Mouse (Mus musculus): ENCODE data around the gene Pigk. TPM values are rescaled to one million over a fixed set of nuclear protein-coding genes. Genes with fewer than 3 reads are reported as not detected.

Pigk gene
- polyA plus RNA-seq, 1 experiment from 2014 or later, result 42.4 TPM

DNA sequence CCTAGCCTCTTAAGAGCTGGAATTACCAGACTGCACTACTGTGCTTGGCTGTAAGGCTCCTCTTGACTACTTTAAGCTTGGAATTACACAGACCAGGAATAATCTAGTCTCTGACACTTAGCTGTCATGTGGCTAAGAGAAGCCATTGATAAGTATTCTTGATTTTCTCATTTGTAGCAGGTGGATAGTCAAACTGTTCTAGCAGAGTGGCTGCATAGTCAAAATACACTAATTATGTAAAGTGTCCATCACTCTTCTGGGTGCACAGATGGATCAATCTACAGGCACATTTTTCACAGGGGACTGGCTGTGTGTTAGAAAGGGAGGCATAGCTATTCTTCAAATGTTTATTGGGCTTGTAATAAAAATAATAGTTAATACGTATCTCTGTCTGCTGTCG, 276.9 kb downstream of the Pigk start:
- no peaks in the 10 kb centered on the region for H3K27me3 ChIP-seq (ENCODE audit: control insufficient read depth, insufficient read depth, low read length)
- H3K9ac ChIP-seq (ENCODE audit: low read length), result no peak overlapping the region
- WGBS, result 85% methylated on average over 2 of the region's 2 CpGs
- H3K4me3 ChIP-seq (ENCODE audit: low read depth, low read length), result no peak overlapping the region
- H3K4me1 ChIP-seq (ENCODE audit: control insufficient read depth, insufficient read depth, low read length), result no peaks in the 10 kb centered on the region
- no peak for ATAC-seq (ENCODE audit: insufficient read depth, low FRiP score, low TSS enrichment)
- no peak overlapping the region for H3K4me2 ChIP-seq (ENCODE audit: low read depth)
- no peak overlapping the region for H3K27ac ChIP-seq (ENCODE audit: low read depth, low read length)
- no peak for DNase-seq (ENCODE audit: low spot score)
- H3K9me3 ChIP-seq (ENCODE audit: control insufficient read depth, low read length), result no peaks in the 10 kb centered on the region
- no peaks in the 10 kb centered on the region for H3K36me3 ChIP-seq (ENCODE audit: control insufficient read depth, insufficient read depth, low read length)

- no peaks in the 10 kb centered on the region for H3K36me3 ChIP-seq (ENCODE audit: control insufficient read depth, insufficient read depth, low read length)
Measured at GRCm38 (mm10) chr3:152993608-152994007, 279.7 kb downstream of the Pigk start.

DNA sequence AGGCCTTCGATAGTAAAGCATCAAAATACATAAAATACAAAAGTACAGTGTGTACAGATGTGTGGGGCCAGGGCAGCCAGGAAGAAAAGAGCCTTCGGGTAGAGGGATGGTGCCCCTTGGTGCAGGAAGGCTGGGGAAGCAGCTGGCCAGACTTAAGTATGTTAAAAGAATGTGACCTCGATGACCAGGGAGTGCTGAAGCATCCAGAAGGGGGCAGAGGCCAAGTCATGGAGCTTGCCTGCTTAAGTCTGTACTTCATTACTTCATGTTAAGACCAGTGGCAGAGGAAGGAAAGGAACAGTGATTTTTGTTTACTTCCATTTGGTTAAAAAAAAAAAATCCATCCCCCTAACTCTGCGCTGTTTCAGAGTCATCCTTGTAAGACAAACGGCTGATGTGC, 284.2 kb downstream of the Pigk start:
- 66% methylated on average over 5 of the region's 5 CpGs for WGBS
- ATAC-seq (ENCODE audit: insufficient read depth, low FRiP score, low TSS enrichment), result no peak
- no peak overlapping the region for H3K4me2 ChIP-seq (ENCODE audit: low read depth)
- H3K4me1 ChIP-seq (ENCODE audit: control insufficient read depth, insufficient read depth, low read length), result no peaks in the 10 kb centered on the region
- DNase-seq (ENCODE audit: low spot score), result no peak
- no peaks in the 10 kb centered on the region for H3K27me3 ChIP-seq (ENCODE audit: control insufficient read depth, insufficient read depth, low read length)
- H3K9ac ChIP-seq (ENCODE audit: low read length), result no peak overlapping the region
- no peak overlapping the region for H3K27ac ChIP-seq (ENCODE audit: low read depth, low read length)
- no peaks in the 10 kb centered on the region for H3K9me3 ChIP-seq (ENCODE audit: control insufficient read depth, low read length)
- no peaks in the 10 kb centered on the region for H3K36me3 ChIP-seq (ENCODE audit: control insufficient read depth, insufficient read depth, low read length)
- H3K4me3 ChIP-seq (ENCODE audit: low read depth, low read length), result no peak overlapping the region

More at GRCm38 (mm10) chr3:152993608-152994007, 279.7 kb downstream of the Pigk start:
- Histone ChIP-seq H3K9me3 (ENCODE audit: control insufficient read depth, low read length) (no peaks in the 10 kb centered on the region), H3K27ac (ENCODE audit: low read depth, low read length) (no peak overlapping the region), H3K4me2 (ENCODE audit: low read depth) (no peak overlapping the region), H3K27me3 (ENCODE audit: control insufficient read depth, insufficient read depth, low read length) (no peaks in the 10 kb centered on the region), H3K4me3 (ENCODE audit: low read depth, low read length) (no peak overlapping the region), H3K4me1 (ENCODE audit: control insufficient read depth, insufficient read depth, low read length) (no peaks in the 10 kb centered on the region), H3K9ac (ENCODE audit: low read length) (no peak overlapping the region)
- ATAC-seq (ENCODE audit: insufficient read depth, low FRiP score, low TSS enrichment) (no peak), DNase-seq (ENCODE audit: low spot score) (no peak)
- 69% methylated on average over 5 of the region's 5 CpGs for WGBS

DNA sequence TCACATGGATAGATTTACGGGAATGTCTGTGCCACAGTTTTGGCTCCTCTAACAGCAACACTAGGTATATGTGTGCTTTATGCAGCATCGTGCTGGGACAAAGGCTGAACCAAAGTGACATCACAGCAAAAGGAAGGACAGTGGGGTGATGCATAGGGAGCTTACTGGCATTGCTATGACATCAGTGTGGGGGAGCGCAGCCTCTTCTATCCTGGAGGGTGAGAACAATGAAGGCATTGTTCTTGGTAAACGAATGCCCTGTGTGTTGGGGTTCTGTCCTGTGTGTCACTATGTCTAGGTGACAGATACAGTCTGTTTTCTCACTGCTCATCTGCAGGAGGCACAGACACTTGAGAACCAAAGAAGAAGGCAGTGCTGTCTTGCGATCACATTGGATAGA, 285.0 kb downstream of the Pigk start:
- H3K9ac ChIP-seq (ENCODE audit: low read length), result no peak overlapping the region
- no peak overlapping the region for H3K27ac ChIP-seq (ENCODE audit: low read depth, low read length)
- H3K36me3 ChIP-seq (ENCODE audit: control insufficient read depth, insufficient read depth, low read length), result no peaks in the 10 kb centered on the region
- ATAC-seq (ENCODE audit: insufficient read depth, low FRiP score, low TSS enrichment) (no peak; the same call in 1 of the 2 replicates), DNase-seq (ENCODE audit: low spot score) (no peak)
- H3K27me3 ChIP-seq (ENCODE audit: control insufficient read depth, insufficient read depth, low read length), result no peaks in the 10 kb centered on the region
- H3K4me3 ChIP-seq (ENCODE audit: low read depth, low read length), result no peak overlapping the region
- WGBS, result 65% methylated on average over 5 of the region's 5 CpGs
- no peaks in the 10 kb centered on the region for H3K9me3 ChIP-seq (ENCODE audit: control insufficient read depth, low read length)
- H3K4me2 ChIP-seq (ENCODE audit: low read depth), result no peak overlapping the region
- H3K4me1 ChIP-seq (ENCODE audit: control insufficient read depth, insufficient read depth, low read length), result no peaks in the 10 kb centered on the region

DNA sequence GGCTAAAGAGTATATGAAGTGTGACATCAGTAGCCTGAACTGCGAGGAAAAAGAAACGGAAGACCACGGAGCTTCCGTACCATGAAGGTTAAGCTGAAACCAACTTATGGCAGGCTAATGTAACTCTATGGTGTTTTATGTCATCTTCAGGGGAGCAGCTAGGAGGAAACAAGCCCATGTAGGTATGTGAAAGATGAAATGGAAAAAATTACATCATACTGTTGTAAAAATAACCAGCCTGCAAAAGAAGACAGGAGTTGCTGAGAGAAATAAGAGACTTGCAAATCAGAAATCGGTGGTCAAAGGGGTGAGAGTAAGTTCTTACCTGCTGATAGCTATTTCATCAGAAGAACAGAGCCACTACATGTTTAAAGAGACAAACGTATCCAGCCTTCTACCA, 293.0 kb downstream of the Pigk start:
- H3K9me3 ChIP-seq (ENCODE audit: control insufficient read depth, low read length), result no peaks in the 10 kb centered on the region
- ATAC-seq (ENCODE audit: insufficient read depth, low FRiP score, low TSS enrichment), result no peak
- H3K27me3 ChIP-seq (ENCODE audit: control insufficient read depth, insufficient read depth, low read length), result no peaks in the 10 kb centered on the region
- H3K4me1 ChIP-seq (ENCODE audit: control insufficient read depth, insufficient read depth, low read length), result no peaks in the 10 kb centered on the region
- H3K9ac ChIP-seq (ENCODE audit: low read length), result no peak overlapping the region
- no peak overlapping the region for H3K4me3 ChIP-seq (ENCODE audit: low read depth, low read length)
- no peak for DNase-seq (ENCODE audit: low spot score)
- H3K36me3 ChIP-seq (ENCODE audit: control insufficient read depth, insufficient read depth, low read length), result no peaks in the 10 kb centered on the region
- no peak overlapping the region for H3K4me2 ChIP-seq (ENCODE audit: low read depth)
- WGBS, result 90% methylated on average over 6 of the region's 6 CpGs
- no peak overlapping the region for H3K27ac ChIP-seq (ENCODE audit: low read depth, low read length)

- no peaks in the 10 kb centered on the region for H3K36me3 ChIP-seq (ENCODE audit: control insufficient read depth, insufficient read depth, low read length)
- H3K4me3 ChIP-seq (ENCODE audit: low read depth, low read length), result no peak overlapping the region
- 75% methylated on average over 8 of the region's 8 CpGs for WGBS
- no peak overlapping the region for H3K27ac ChIP-seq (ENCODE audit: low read depth, low read length)
- H3K9me3 ChIP-seq (ENCODE audit: control insufficient read depth, low read length), result no peaks in the 10 kb centered on the region
- H3K4me2 ChIP-seq (ENCODE audit: low read depth), result no peak overlapping the region
- DNase-seq (ENCODE audit: low spot score), result no peak
- no peak for ATAC-seq (ENCODE audit: insufficient read depth, low FRiP score, low TSS enrichment)
- no peak overlapping the region for H3K9ac ChIP-seq (ENCODE audit: low read length)
- H3K27me3 ChIP-seq (ENCODE audit: control insufficient read depth, insufficient read depth, low read length), result no peaks in the 10 kb centered on the region
- H3K4me1 ChIP-seq (ENCODE audit: control insufficient read depth, insufficient read depth, low read length), result no peaks in the 10 kb centered on the region
Measured at GRCm38 (mm10) chr3:153016355-153016754, 302.5 kb downstream of the Pigk start.

- ATAC-seq (ENCODE audit: insufficient read depth, low FRiP score, low TSS enrichment) (no peak), DNase-seq (ENCODE audit: low spot score) (no peak)
- H3K4me2 ChIP-seq (ENCODE audit: low read depth), result no peak overlapping the region
- no peak overlapping the region for H3K27ac ChIP-seq (ENCODE audit: low read depth, low read length)
- H3K36me3 ChIP-seq (ENCODE audit: control insufficient read depth, insufficient read depth, low read length), result no peaks in the 10 kb centered on the region
- no peak overlapping the region for H3K4me3 ChIP-seq (ENCODE audit: low read depth, low read length)
- H3K9ac ChIP-seq (ENCODE audit: low read length), result no peak overlapping the region
- no peaks in the 10 kb centered on the region for H3K9me3 ChIP-seq (ENCODE audit: control insufficient read depth, low read length)
- no peaks in the 10 kb centered on the region for H3K4me1 ChIP-seq (ENCODE audit: control insufficient read depth, insufficient read depth, low read length)
- no peaks in the 10 kb centered on the region for H3K27me3 ChIP-seq (ENCODE audit: control insufficient read depth, insufficient read depth, low read length)
- 71% methylated on average over 10 of the region's 10 CpGs for WGBS
Measured at GRCm38 (mm10) chr3:153018051-153018450, 304.2 kb downstream of the Pigk start.

- Histone ChIP-seq H3K27ac (ENCODE audit: low read depth, low read length) (no peak overlapping the region), H3K9me3 (ENCODE audit: control insufficient read depth, low read length) (no peaks in the 10 kb centered on the region), H3K4me2 (ENCODE audit: low read depth) (no peak overlapping the region), H3K36me3 (ENCODE audit: control insufficient read depth, insufficient read depth, low read length) (no peaks in the 10 kb centered on the region), H3K4me1 (ENCODE audit: control insufficient read depth, insufficient read depth, low read length) (no peaks in the 10 kb centered on the region), H3K27me3 (ENCODE audit: control insufficient read depth, insufficient read depth, low read length) (no peaks in the 10 kb centered on the region), H3K4me3 (ENCODE audit: low read depth, low read length) (no peak overlapping the region), H3K9ac (ENCODE audit: low read length) (no peak overlapping the region)
- no peak for DNase-seq (ENCODE audit: low spot score)
- no peak for ATAC-seq (ENCODE audit: insufficient read depth, low FRiP score, low TSS enrichment)
- WGBS, result 89% methylated on average over 11 of the region's 11 CpGs
Measured at GRCm38 (mm10) chr3:153024016-153024415, 310.1 kb downstream of the Pigk start.

Measured in neural tube, embryonic 11.5 days (tissue).